Mouse (Mus musculus): ENCODE data around the gene Fam43b. TPM values are rescaled to one million over a fixed set of nuclear protein-coding genes. Genes with fewer than 3 reads are reported as not detected.
A peak's percentile ranks its signal among the peaks of the same experiment; 100 is the strongest.

Fam43b gene
- polyA plus RNA-seq, 1 experiment from 2014 or later = 0.40 TPM

GRCm38 (mm10) chr4:138383789-138384188, 12.5 kb downstream of the Fam43b start:
- WGBS = 48% methylated on average over 4 of the region's 4 CpGs
- Histone ChIP-seq H3K4me3 (no peak overlapping the region), H3K4me2 (replicated peaks) (no peak overlapping the region), H3K27ac (no peak overlapping the region), H3K27me3 (no peaks in the 10 kb centered on the region), H3K9ac (no peak overlapping the region), H3K36me3 (no peaks in the 10 kb centered on the region), H3K9me3 (no peaks in the 10 kb centered on the region), H3K4me1 (no peaks in the 10 kb centered on the region)
- no peak for ATAC-seq (ENCODE audit: insufficient number of reproducible peaks, insufficient read depth, low FRiP score, low TSS enrichment)

- Histone ChIP-seq H3K4me1 (no peaks in the 10 kb centered on the region), H3K4me2 (replicated peaks) (no peak overlapping the region), H3K36me3 (no peaks in the 10 kb centered on the region), H3K27me3 (no peaks in the 10 kb centered on the region), H3K9ac (no peak overlapping the region), H3K4me3 (no peak overlapping the region), H3K27ac (no peak overlapping the region), H3K9me3 (no peaks in the 10 kb centered on the region)
- WGBS = 77% methylated on average over 6 of the region's 6 CpGs
- no peak for ATAC-seq (ENCODE audit: insufficient number of reproducible peaks, insufficient read depth, low FRiP score, low TSS enrichment)
Measured at GRCm38 (mm10) chr4:138382462-138382861, 13.9 kb downstream of the Fam43b start.

GRCm38 (mm10) chr4:138380132-138380689, 16.1 kb downstream of the Fam43b start:
- Histone ChIP-seq H3K9ac (no peak overlapping the region), H3K27me3 (no peaks in the 10 kb centered on the region), H3K4me1 (no peaks in the 10 kb centered on the region), H3K9me3 (no peaks in the 10 kb centered on the region), H3K4me2 (replicated peaks) (no peak overlapping the region), H3K27ac (no peak overlapping the region), H3K36me3 (no peaks in the 10 kb centered on the region), H3K4me3 (no peak overlapping the region)
- no peak for ATAC-seq (ENCODE audit: insufficient number of reproducible peaks, insufficient read depth, low FRiP score, low TSS enrichment)
- WGBS = 52% methylated on average over 10 of the region's 10 CpGs

GRCm38 (mm10) chr4:138379091-138379840, 17.1 kb downstream of the Fam43b start:
- H3K36me3 ChIP-seq = no peaks in the 10 kb centered on the region
- WGBS = 60% methylated on average over 14 of the region's 14 CpGs
- H3K4me2 ChIP-seq (replicated peaks) = no peak overlapping the region
- no peaks in the 10 kb centered on the region for H3K9me3 ChIP-seq
- no peak for ATAC-seq (ENCODE audit: insufficient number of reproducible peaks, insufficient read depth, low FRiP score, low TSS enrichment)
- H3K27me3 ChIP-seq = no peaks in the 10 kb centered on the region
- no peak overlapping the region for H3K9ac ChIP-seq
- no peak overlapping the region for H3K27ac ChIP-seq
- no peaks in the 10 kb centered on the region for H3K4me1 ChIP-seq
- H3K4me3 ChIP-seq = no peak overlapping the region

GRCm38 (mm10) chr4:138377526-138377925, 18.8 kb downstream of the Fam43b start:
- Histone ChIP-seq H3K9ac (no peak overlapping the region), H3K27me3 (no peaks in the 10 kb centered on the region), H3K36me3 (no peaks in the 10 kb centered on the region), H3K4me3 (no peak overlapping the region), H3K4me1 (no peaks in the 10 kb centered on the region), H3K4me2 (replicated peaks) (no peak overlapping the region), H3K27ac (no peak overlapping the region), H3K9me3 (no peaks in the 10 kb centered on the region)
- no peak for ATAC-seq (ENCODE audit: insufficient number of reproducible peaks, insufficient read depth, low FRiP score, low TSS enrichment)
- WGBS = 48% methylated on average over 6 of the region's 6 CpGs

- Histone ChIP-seq H3K9ac (no peak overlapping the region), H3K4me1 (no peaks in the 10 kb centered on the region), H3K27me3 (no peaks in the 10 kb centered on the region), H3K4me3 (no peak overlapping the region), H3K9me3 (no peaks in the 10 kb centered on the region), H3K27ac (no peak overlapping the region), H3K4me2 (replicated peaks) (no peak overlapping the region), H3K36me3 (no peaks in the 10 kb centered on the region)
- WGBS = 84% methylated on average over 3 of the region's 3 CpGs
- no peak for ATAC-seq (ENCODE audit: insufficient number of reproducible peaks, insufficient read depth, low FRiP score, low TSS enrichment)
Measured at GRCm38 (mm10) chr4:138375117-138375516, 21.2 kb downstream of the Fam43b start.

- Histone ChIP-seq H3K27ac (no peak overlapping the region), H3K36me3 (no peaks in the 10 kb centered on the region), H3K27me3 (peaks cover 29% of the 10 kb centered on the region), H3K4me2 (replicated peaks) (no peak overlapping the region), H3K9me3 (no peaks in the 10 kb centered on the region), H3K4me1 (peaks cover 12% of the 10 kb centered on the region; the same call in 1 of the 2 replicates), H3K4me3 (no peak overlapping the region), H3K9ac (no peak overlapping the region)
- WGBS = 79% methylated on average over 5 of the region's 5 CpGs
- no peak for ATAC-seq (ENCODE audit: insufficient number of reproducible peaks, insufficient read depth, low FRiP score, low TSS enrichment)
Measured at GRCm38 (mm10) chr4:138370996-138371516, 25.3 kb downstream of the Fam43b start.

GRCm38 (mm10) chr4:138368498-138369260, 27.6 kb downstream of the Fam43b start:
- Histone ChIP-seq H3K27ac (no peak overlapping the region), H3K27me3 (peaks cover 35% of the 10 kb centered on the region), H3K4me2 (replicated peaks) (peak overlapping the region; percentile 55; the same call in 1 of the 2 replicates), H3K36me3 (no peaks in the 10 kb centered on the region), H3K4me3 (no peak overlapping the region), H3K9me3 (no peaks in the 10 kb centered on the region), H3K4me1 (peaks cover 12% of the 10 kb centered on the region; the same call in 1 of the 2 replicates), H3K9ac (no peak overlapping the region)
- 82% methylated on average over 12 of the region's 12 CpGs for WGBS
- no peak for ATAC-seq (ENCODE audit: insufficient number of reproducible peaks, insufficient read depth, low FRiP score, low TSS enrichment)

GRCm38 (mm10) chr4:138367641-138368497, 28.5 kb downstream of the Fam43b start, which contains the start of gene Cda:
Cda (minus strand) TSS chr4:138367992.
- Histone ChIP-seq H3K4me2 (replicated peaks) (peak within 1 kb of the TSS; percentile 55), H3K4me3 (peak within 1 kb of the TSS; percentile 28), H3K4me1 (peaks cover 12% of the 10 kb centered on the region; the same call in 1 of the 2 replicates), H3K36me3 (no peaks in the 10 kb centered on the region), H3K9ac (peak within 1 kb of the TSS; percentile 35; the same call in 1 of the 2 replicates), H3K27ac (no peak within 1 kb of the TSS), H3K9me3 (no peaks in the 10 kb centered on the region), H3K27me3 (peaks cover 35% of the 10 kb centered on the region)
- peak; percentile 73; the same call in 1 of the 2 replicates for ATAC-seq (ENCODE audit: insufficient number of reproducible peaks, insufficient read depth, low FRiP score, low TSS enrichment)
- 9% methylated on average over 34 of the region's 34 CpGs for WGBS

- no peak overlapping the region for H3K27ac ChIP-seq
- ATAC-seq (ENCODE audit: insufficient number of reproducible peaks, insufficient read depth, low FRiP score, low TSS enrichment) = no peak
- H3K27me3 ChIP-seq = peaks cover 41% of the 10 kb centered on the region
- no peaks in the 10 kb centered on the region for H3K36me3 ChIP-seq
- peaks cover 12% of the 10 kb centered on the region; the same call in 1 of the 2 replicates for H3K4me1 ChIP-seq
- no peak overlapping the region for H3K4me3 ChIP-seq
- no peak overlapping the region for H3K4me2 ChIP-seq (replicated peaks)
- no peak overlapping the region for H3K9ac ChIP-seq
- 76% methylated on average over 2 of the region's 2 CpGs for WGBS
- no peaks in the 10 kb centered on the region for H3K9me3 ChIP-seq
Measured at GRCm38 (mm10) chr4:138366561-138366960, 29.8 kb downstream of the Fam43b start.

- 55% methylated on average over 5 of the region's 5 CpGs for WGBS
- no peak overlapping the region for H3K4me2 ChIP-seq (replicated peaks)
- H3K4me1 ChIP-seq = peaks cover 11% of the 10 kb centered on the region; the same call in 1 of the 2 replicates
- peaks cover 49% of the 10 kb centered on the region for H3K27me3 ChIP-seq
- H3K9me3 ChIP-seq = no peaks in the 10 kb centered on the region
- H3K4me3 ChIP-seq = no peak overlapping the region
- H3K36me3 ChIP-seq = no peaks in the 10 kb centered on the region
- H3K9ac ChIP-seq = no peak overlapping the region
- no peak overlapping the region for H3K27ac ChIP-seq
- ATAC-seq (ENCODE audit: insufficient number of reproducible peaks, insufficient read depth, low FRiP score, low TSS enrichment) = no peak
Measured at GRCm38 (mm10) chr4:138363511-138363910, 32.8 kb downstream of the Fam43b start.
